Mouse (Mus musculus) MEL (cell line): ENCODE results near the gene Fkbp15.

ENCODE experiments used
- CHD2 ChIP-seq: IDR thresholded peaks from 2 replicates; pipeline ENCODE4 v1.6.1; 2011; ENCODE audit warnings: low read length, improper control_type of control experiment
- CTCF ChIP-seq, 3 experiments: IDR thresholded peaks in 2 of 3; conservative IDR thresholded peaks in 1 of 3; 2 replicates each; pipeline ENCODE4 v1.5.1; 2011 to 2012; ENCODE audit warnings: low read length in 3 of 3, low read depth in 2 of 3, mild to moderate bottlenecking in 2 of 3, improper control_type of control experiment in 1 of 3, inconsistent platforms in 1 of 3, mixed read lengths in 1 of 3, moderate library complexity in 1 of 3; ENCODE audit not compliant: control insufficient read depth in 1 of 3, insufficient read depth in 1 of 3, poor library complexity in 1 of 3, severe bottlenecking in 1 of 3
- EP300 ChIP-seq, 2 experiments: IDR thresholded peaks; 2 replicates each; pipeline ENCODE4 v1.6.1; 2011; ENCODE audit warnings: improper control_type of control experiment in 2 of 2, low read length in 2 of 2, low read depth in 1 of 2, mild to moderate bottlenecking in 1 of 2
- GATA1 ChIP-seq: IDR thresholded peaks from 2 replicates; pipeline ENCODE4 v1.6.1; 2011; ENCODE audit warnings: low read depth, low read length, improper control_type of control experiment
- MAX ChIP-seq: IDR thresholded peaks from 2 replicates; pipeline ENCODE4 v1.6.1; 2011; ENCODE audit warnings: low read length, improper control_type of control experiment
- MXI1 ChIP-seq: IDR thresholded peaks from 2 replicates; pipeline ENCODE4 v1.6.1; 2011; ENCODE audit warnings: mild to moderate bottlenecking, low read depth, low read length, improper control_type of control experiment
- POLR2A ChIP-seq, 2 experiments: IDR thresholded peaks; 2 replicates each; pipeline ENCODE4 v1.6.1; 2011 to 2012; ENCODE audit warnings: low read length in 2 of 2, mild to moderate bottlenecking in 2 of 2, control low read depth in 1 of 2, improper control_type of control experiment in 1 of 2, low read depth in 1 of 2, moderate library complexity in 1 of 2; ENCODE audit not compliant: control insufficient read depth in 1 of 2, insufficient read depth in 1 of 2, poor library complexity in 1 of 2
- RAD21 ChIP-seq: IDR thresholded peaks from 2 replicates; pipeline ENCODE4 v1.6.1; 2011; ENCODE audit warnings: mild to moderate bottlenecking, low read depth, low read length, improper control_type of control experiment
- USF2 ChIP-seq, 2 experiments: IDR thresholded peaks; 2 replicates each; pipeline ENCODE4 v1.6.1; 2011 to 2012; ENCODE audit warnings: improper control_type of control experiment in 2 of 2, low read length in 2 of 2, borderline replicate concordance in 1 of 2, inconsistent platforms in 1 of 2, low read depth in 1 of 2, mild to moderate bottlenecking in 1 of 2; ENCODE audit not compliant: insufficient read depth in 1 of 2

DNA sequence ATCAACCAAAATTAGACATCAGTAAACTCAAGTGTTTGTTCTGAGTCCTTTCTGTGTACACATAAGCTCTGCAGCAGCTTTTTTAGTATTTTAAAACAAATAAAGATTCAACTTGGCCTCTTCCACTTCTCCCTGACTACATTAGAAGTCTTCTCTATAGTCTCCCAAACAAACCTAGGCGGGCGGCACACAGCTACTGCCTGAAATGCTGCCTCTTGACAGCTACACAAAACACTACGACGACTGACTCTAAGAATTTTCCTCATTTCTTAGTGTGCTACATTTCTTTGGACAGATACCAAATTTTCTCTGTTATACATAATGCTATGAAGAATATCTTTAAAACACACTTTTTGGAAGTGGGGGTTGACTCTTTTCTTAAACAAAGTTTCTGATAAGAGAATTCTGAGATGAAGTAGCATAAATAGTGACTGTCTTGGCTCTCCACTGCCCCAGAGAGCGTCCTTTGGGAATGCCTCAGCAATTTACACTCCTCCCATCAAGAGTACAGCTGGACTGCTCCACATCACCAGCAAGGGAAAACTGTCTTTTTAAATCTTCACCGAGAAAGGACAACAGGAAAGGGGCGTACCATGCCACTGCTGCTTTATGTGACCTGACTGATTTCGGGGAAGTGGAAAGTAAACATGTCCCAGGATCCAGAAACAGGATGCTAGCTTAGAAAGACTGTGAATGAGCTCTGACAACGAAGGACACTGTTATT lies 12.6 kb downstream of the Fkbp15 start:
- TF ChIP-seq CTCF (IDR thresholded peaks at IDR 0.05 in 2 of 3, conservative IDR thresholded peaks at IDR 0.05 in 1 of 3; ENCODE audit: control insufficient read depth in 1 of 3, insufficient read depth in 1 of 3, low read depth in 2 of 3, low read length in 3 of 3, poor library complexity in 1 of 3, severe bottlenecking in 1 of 3) = no peak
- no peak for TF ChIP-seq POLR2A (IDR thresholded peaks at IDR 0.05; ENCODE audit: control insufficient read depth in 1 of 2, insufficient read depth in 1 of 2, low read depth in 1 of 2, low read length in 2 of 2, poor library complexity in 1 of 2)
- TF ChIP-seq MAX = no peak
- no peak for TF ChIP-seq EP300 (IDR thresholded peaks at IDR 0.05; ENCODE audit: low read depth in 1 of 2, low read length in 2 of 2)
- TF ChIP-seq GATA1 = no peak
- no peak for TF ChIP-seq MXI1
- no peak for TF ChIP-seq RAD21
- no peak for TF ChIP-seq CHD2
- no peak for TF ChIP-seq USF2 (IDR thresholded peaks at IDR 0.05; ENCODE audit: borderline replicate concordance in 1 of 2, insufficient read depth in 1 of 2, low read depth in 1 of 2, low read length in 2 of 2)
